Mouse (Mus musculus) CH12.LX (cell line): ENCODE data around the gene Rnf181.

Experiments
- CHD2 ChIP-seq: IDR thresholded peaks from 2 replicates; pipeline ENCODE4 v1.6.1; 2011; ENCODE audit warnings: low read length, improper control_type of control experiment
- CTCF ChIP-seq, 2 experiments: IDR thresholded peaks in 1 of 2; conservative IDR thresholded peaks in 1 of 2; 2 replicates each; pipeline ENCODE4 v1.5.1; 2011 to 2012; ENCODE audit warnings: low read depth in 2 of 2, low read length in 2 of 2, improper control_type of control experiment in 1 of 2, inconsistent platforms in 1 of 2, mild to moderate bottlenecking in 1 of 2, moderate library complexity in 1 of 2
- EP300 ChIP-seq: IDR thresholded peaks from 2 replicates; pipeline ENCODE4 v1.6.1; 2011; ENCODE audit warnings: low read length, improper control_type of control experiment
- GABPA ChIP-seq: IDR thresholded peaks from 2 replicates; pipeline ENCODE4 v1.6.1; 2012; ENCODE audit warnings: low read depth, low read length, improper control_type of control experiment, inconsistent platforms; ENCODE audit not compliant: insufficient replicate concordance
- HCFC1 ChIP-seq: IDR thresholded peaks from 2 replicates; pipeline ENCODE4 v1.6.1; 2012; ENCODE audit warnings: low read depth, mild to moderate bottlenecking, inconsistent platforms, low read length, improper control_type of control experiment
- JUND ChIP-seq: conservative IDR thresholded peaks from 2 replicates; pipeline ENCODE4 v1.6.1; 2011; ENCODE audit warnings: low read depth, low read length, improper control_type of control experiment
- MAX ChIP-seq: IDR thresholded peaks from 2 replicates; pipeline ENCODE4 v1.6.1; 2011; ENCODE audit warnings: low read length, improper control_type of control experiment
- POLR2A ChIP-seq: IDR thresholded peaks from 2 replicates; pipeline ENCODE4 v1.6.1; 2011; ENCODE audit warnings: low read depth, mild to moderate bottlenecking, improper control_type of control experiment, low read length
- RAD21 ChIP-seq: IDR thresholded peaks from 2 replicates; pipeline ENCODE4 v1.6.1; 2011; ENCODE audit warnings: low read depth, mild to moderate bottlenecking, low read length, improper control_type of control experiment, moderate library complexity
- SMC3 ChIP-seq: IDR thresholded peaks from 2 replicates; pipeline ENCODE4 v1.6.1; 2011; ENCODE audit warnings: low read depth, low read length, improper control_type of control experiment
- TBP ChIP-seq: conservative IDR thresholded peaks from 2 replicates; pipeline ENCODE4 v1.6.1; 2011; ENCODE audit warnings: low read depth, low read length, improper control_type of control experiment
- UBTF ChIP-seq: IDR thresholded peaks from 2 replicates; pipeline ENCODE4 v1.6.1; 2012; ENCODE audit warnings: low read depth, mild to moderate bottlenecking, inconsistent platforms, low read length, improper control_type of control experiment, moderate library complexity
- ZMIZ1 ChIP-seq: IDR thresholded peaks from 2 replicates; pipeline ENCODE4 v1.6.1; 2012; ENCODE audit warnings: low read depth, mild to moderate bottlenecking, inconsistent platforms, low read length, improper control_type of control experiment
- ZNF384 ChIP-seq: IDR thresholded peaks from 2 replicates; pipeline ENCODE4 v1.6.1; 2012; ENCODE audit warnings: low read depth, low read length, improper control_type of control experiment, inconsistent platforms

- TF ChIP-seq SMC3: no peak
- no peak for TF ChIP-seq TBP
- TF ChIP-seq HCFC1: no peak
- no peak for TF ChIP-seq CTCF (conservative IDR thresholded peaks at IDR 0.05 in 1 of 2, IDR thresholded peaks at IDR 0.05 in 1 of 2; ENCODE audit: low read depth in 2 of 2, low read length in 2 of 2)
- no peak for TF ChIP-seq CHD2
- TF ChIP-seq MAX: no peak
- no peak for TF ChIP-seq UBTF
- no peak for TF ChIP-seq ZNF384
- no peak for TF ChIP-seq EP300
- no peak for TF ChIP-seq POLR2A
- TF ChIP-seq RAD21: no peak
- TF ChIP-seq GABPA: no peak
- no peak for TF ChIP-seq JUND
- TF ChIP-seq ZMIZ1: no peak
Observed at GRCm38 (mm10) chr6:72388266-72388665, 21.5 kb upstream of the Rnf181 start.
